Mouse (Mus musculus): Measurements from ENCODE around the gene Cyp2s1.

DNA sequence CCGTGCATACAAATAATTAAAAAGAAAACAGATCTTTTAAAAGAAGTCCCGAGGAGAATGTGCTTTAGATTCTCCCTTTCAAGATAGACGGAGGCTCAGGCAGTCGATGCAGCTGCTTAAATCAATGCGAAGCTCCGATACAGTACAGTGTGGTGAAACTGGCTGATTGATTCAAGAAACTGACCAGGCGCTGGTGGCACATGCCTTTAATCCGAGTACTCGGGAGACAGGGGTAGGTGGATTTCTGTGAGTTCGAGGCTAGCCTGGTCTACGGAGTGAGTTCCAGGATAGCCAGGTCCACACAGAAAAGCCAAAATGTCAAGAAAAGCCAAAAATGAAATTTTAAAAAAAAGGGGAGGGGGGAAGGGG lies 31.7 kb upstream of the Cyp2s1 start:
- no peak for TF ChIP-seq CTCF (IDR thresholded peaks at IDR 0.05; ENCODE audit: extremely low read depth, insufficient read depth, low read length)
- TF ChIP-seq POLR2A (IDR thresholded peaks at IDR 0.05; ENCODE audit: extremely low read depth, insufficient read depth, low read length) = no peak

Measured in cortical plate, adult 2 months (tissue).